Mouse (Mus musculus) midbrain, embryonic 15.5 days (tissue): ENCODE measurements around the gene Rab5c. TPM values are rescaled to one million over a fixed set of nuclear protein-coding genes. Genes with fewer than 3 reads are reported as not detected.

Experiments used
- ATAC-seq: fragments of 200-750 bp; cut with Nextera tagmentation; replicated peaks from 2 replicates; pipeline ENCODE4 v1.8.0; 2017; ENCODE audit warnings: moderate TSS enrichment
- H3K27ac ChIP-seq: fragments of 300-500 bp; sonication (generic); 2 replicates; pipeline ENCODE4 v1.5.1; 2015; ENCODE audit warnings: mild to moderate bottlenecking, inconsistent platforms
- H3K27me3 ChIP-seq: fragments of 300-500 bp; sonication (generic); replicated peaks from 2 replicates; pipeline ENCODE4 v1.6.1; 2015; ENCODE audit warnings: inconsistent platforms
- H3K36me3 ChIP-seq: fragments of 300-500 bp; sonication (generic); replicated peaks from 2 replicates; pipeline ENCODE4 v1.6.1; 2015; ENCODE audit warnings: inconsistent platforms
- H3K4me1 ChIP-seq: fragments of 300-500 bp; sonication (generic); 2 replicates; pipeline ENCODE4 v1.6.1; 2015; ENCODE audit warnings: inconsistent platforms
- H3K4me2 ChIP-seq: fragments of 300-500 bp; sonication (generic); 2 replicates; pipeline ENCODE4 v1.6.1; 2015; ENCODE audit warnings: inconsistent platforms, mild to moderate bottlenecking, moderate library complexity
- H3K4me3 ChIP-seq: fragments of 300-500 bp; sonication (generic); 2 replicates; pipeline ENCODE4 v1.5.1; 2015; ENCODE audit warnings: mild to moderate bottlenecking, inconsistent platforms
- H3K9ac ChIP-seq: fragments of 300-500 bp; sonication (generic); 2 replicates; pipeline ENCODE4 v1.6.1; 2015; ENCODE audit warnings: mild to moderate bottlenecking, inconsistent platforms
- H3K9me3 ChIP-seq: fragments of 300-500 bp; sonication (generic); 2 replicates; pipeline ENCODE4 v1.6.1; 2016; ENCODE audit warnings: inconsistent platforms
- WGBS: fragments of 180-500 bp; shearing (Covaris S2); methylation state at CpG from one replicate; pipeline ENCODE4 v1.1.7; 2015; ENCODE audit warnings: mixed read lengths; 5-methylcytosine and 5-hydroxymethylcytosine counted together
- polyA plus RNA-seq: library from polyadenylated mRNA; unstranded; fragments of >200 nt; fragmentation: Nextera tagmentation; extraction: Ambion mirVana; gene quantifications from 2 replicates; pipeline ENCODE4 v1.2.1, GENCODE M21; 2015

Gene Rab5c
- polyA plus RNA-seq, 1 experiment from 2014 or later, result 39.3 TPM

DNA sequence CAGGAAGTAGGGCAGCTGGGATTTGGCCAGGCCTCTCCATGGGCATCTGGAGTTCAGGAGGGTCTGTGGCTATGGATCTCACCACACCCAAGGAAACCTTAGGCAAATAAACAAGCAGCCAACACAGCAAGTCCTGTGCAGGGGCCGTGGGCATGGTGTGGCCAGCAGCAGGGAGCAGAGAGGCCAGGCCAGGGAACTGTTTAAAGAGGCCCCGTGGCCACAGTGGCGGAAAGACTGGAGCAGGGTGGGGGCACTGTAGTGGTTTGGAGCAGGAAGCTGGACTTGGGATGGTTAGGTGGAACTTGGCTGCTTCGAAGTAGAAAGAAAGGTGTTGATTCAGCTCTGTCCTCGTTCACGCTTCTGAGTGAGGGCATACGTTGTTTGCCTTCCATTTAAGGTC is 50.8 kb downstream of the Rab5c start:
- peaks cover 4% of the 10 kb centered on the region for H3K4me1 ChIP-seq
- H3K9me3 ChIP-seq, result no peaks in the 10 kb centered on the region
- no peak overlapping the region for H3K4me2 ChIP-seq
- H3K9ac ChIP-seq, result no peak overlapping the region
- no peak overlapping the region for H3K4me3 ChIP-seq
- WGBS, result 79% methylated on average over 7 of the region's 7 CpGs
- ATAC-seq, result no peak
- H3K27me3 ChIP-seq, result peaks cover 17% of the 10 kb centered on the region
- no peaks in the 10 kb centered on the region for H3K36me3 ChIP-seq
- no peak overlapping the region for H3K27ac ChIP-seq

GRCm38 (mm10) chr11:100685371-100685770 is 52.6 kb downstream of the Rab5c start:
- Histone ChIP-seq H3K9ac (no peak overlapping the region), H3K4me1 (no peaks in the 10 kb centered on the region), H3K36me3 (no peaks in the 10 kb centered on the region), H3K9me3 (no peaks in the 10 kb centered on the region), H3K27me3 (peaks cover 2% of the 10 kb centered on the region; the same call in 1 of the 2 replicates), H3K27ac (no peak overlapping the region), H3K4me3 (no peak overlapping the region), H3K4me2 (no peak overlapping the region)
- ATAC-seq, result no peak
- no CpG with 5 or more reads among the region's 3 CpGs for WGBS

DNA sequence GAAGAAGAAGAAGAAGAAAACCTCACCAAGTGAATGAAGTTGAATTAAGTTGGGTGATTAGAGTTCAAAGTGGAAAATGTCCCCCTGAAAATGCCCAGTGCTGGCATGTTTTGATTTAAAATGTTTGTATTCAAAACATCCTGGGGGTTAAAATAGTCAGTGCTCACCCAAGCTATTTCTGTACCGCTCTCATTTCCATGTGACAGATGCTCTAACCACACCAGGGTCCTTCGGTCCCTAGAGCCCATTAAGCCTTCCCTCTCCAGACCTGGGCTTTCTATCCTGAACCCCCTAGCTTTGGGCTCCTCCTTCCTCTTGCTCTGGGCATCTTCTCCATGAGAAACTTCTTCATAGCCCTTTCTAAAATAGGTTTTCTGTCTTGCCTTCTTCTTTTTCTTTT is 53.9 kb downstream of the Rab5c start:
- Histone ChIP-seq H3K4me3 (no peak overlapping the region), H3K27me3 (no peaks in the 10 kb centered on the region), H3K9me3 (no peaks in the 10 kb centered on the region), H3K9ac (no peak overlapping the region), H3K4me2 (no peak overlapping the region), H3K36me3 (no peaks in the 10 kb centered on the region), H3K4me1 (no peaks in the 10 kb centered on the region), H3K27ac (no peak overlapping the region)
- WGBS, result 85% methylated on average over 2 of the region's 2 CpGs
- no peak for ATAC-seq

DNA sequence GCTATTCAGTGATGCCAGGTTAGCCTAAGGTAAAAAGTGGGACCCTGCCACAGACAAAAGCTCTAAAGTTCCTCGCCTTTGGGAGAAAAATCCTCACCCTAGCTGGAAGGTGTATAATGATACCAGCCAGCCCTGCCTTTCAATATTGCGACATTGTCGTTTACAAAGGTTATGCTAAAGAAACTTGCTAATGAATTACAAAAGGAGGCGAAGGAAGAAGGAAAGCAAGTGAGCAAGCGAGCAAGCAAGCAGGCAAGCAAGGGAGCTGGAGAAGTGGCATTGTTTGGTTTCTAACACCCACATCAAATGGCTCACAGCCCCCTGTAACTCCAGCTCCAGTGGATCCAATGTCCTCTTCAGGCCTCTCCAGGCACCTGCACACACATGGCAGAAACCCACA is 55.5 kb downstream of the Rab5c start:
- Histone ChIP-seq H3K9me3 (no peaks in the 10 kb centered on the region), H3K27me3 (no peaks in the 10 kb centered on the region), H3K9ac (no peak overlapping the region), H3K36me3 (no peaks in the 10 kb centered on the region), H3K4me1 (no peaks in the 10 kb centered on the region), H3K27ac (no peak overlapping the region), H3K4me2 (no peak overlapping the region), H3K4me3 (no peak overlapping the region)
- no peak for ATAC-seq
- WGBS, result 72% methylated on average over 5 of the region's 5 CpGs

- Histone ChIP-seq H3K9ac (no peak overlapping the region), H3K4me1 (no peaks in the 10 kb centered on the region), H3K9me3 (no peaks in the 10 kb centered on the region), H3K4me3 (no peak overlapping the region), H3K27me3 (no peaks in the 10 kb centered on the region), H3K36me3 (no peaks in the 10 kb centered on the region), H3K27ac (no peak overlapping the region), H3K4me2 (no peak overlapping the region)
- WGBS, result 81% methylated on average over 5 of the region's 5 CpGs
- ATAC-seq, result no peak
Observed at GRCm38 (mm10) chr11:100681826-100682225, 56.2 kb downstream of the Rab5c start.

DNA sequence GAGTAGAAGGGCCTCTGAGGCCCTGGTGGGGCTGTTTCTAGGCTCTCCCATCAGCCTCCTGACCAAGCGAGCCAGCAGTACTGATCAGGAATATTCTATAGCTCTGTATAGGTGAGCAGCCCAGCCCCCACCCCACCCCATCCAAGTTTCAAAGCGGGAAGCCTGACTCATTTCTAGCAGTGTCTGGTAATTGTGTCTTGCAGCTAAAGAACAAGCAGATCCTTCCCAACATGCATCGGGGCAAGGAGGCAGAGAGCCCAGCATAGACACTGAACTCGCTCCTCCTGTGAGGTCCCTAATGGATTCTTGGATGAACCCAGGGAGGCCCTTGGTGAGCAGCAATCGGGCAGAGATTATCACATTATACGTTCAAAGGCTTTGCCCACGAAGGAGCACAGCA is 60.2 kb downstream of the Rab5c start:
- 52% methylated on average over 7 of the region's 7 CpGs for WGBS
- Histone ChIP-seq H3K4me1 (peaks cover 5% of the 10 kb centered on the region), H3K9ac (no peak overlapping the region), H3K4me2 (no peak overlapping the region), H3K27ac (no peak overlapping the region), H3K9me3 (no peaks in the 10 kb centered on the region), H3K36me3 (no peaks in the 10 kb centered on the region), H3K27me3 (no peaks in the 10 kb centered on the region), H3K4me3 (no peak overlapping the region)
- no peak for ATAC-seq

DNA sequence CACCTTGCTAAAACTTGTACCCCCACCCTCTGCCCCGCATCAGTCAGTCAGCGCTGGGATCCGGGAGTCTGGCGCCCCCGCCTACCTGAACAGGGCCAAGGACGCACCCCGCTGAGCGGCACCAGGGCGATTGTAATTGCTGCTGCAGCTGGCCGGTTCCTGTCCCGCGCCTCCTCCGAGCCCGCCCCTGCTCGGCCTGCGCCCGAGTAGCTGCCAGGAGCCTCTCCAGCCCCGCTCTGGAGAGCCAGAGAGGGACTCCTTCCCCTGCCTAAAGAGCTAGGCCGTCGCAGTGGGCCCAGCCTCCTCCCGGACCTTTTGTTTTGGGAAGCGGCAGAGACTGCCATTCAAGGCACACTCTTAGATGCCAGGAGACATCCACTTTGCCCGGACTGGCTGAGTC is 64.8 kb downstream of the Rab5c start:
- Histone ChIP-seq H3K27ac (no peak overlapping the region), H3K4me1 (peaks cover 6% of the 10 kb centered on the region), H3K36me3 (no peaks in the 10 kb centered on the region), H3K9me3 (no peaks in the 10 kb centered on the region), H3K27me3 (peaks cover 5% of the 10 kb centered on the region; the same call in 1 of the 2 replicates), H3K9ac (0 out of 2 replicates have a peak overlapping the region, but pooled peaks have one; percentile 9), H3K4me2 (peak overlapping the region; percentile 33), H3K4me3 (no peak overlapping the region)
- ATAC-seq, result no peak
- WGBS, result 2% methylated on average over 23 of the region's 23 CpGs

DNA sequence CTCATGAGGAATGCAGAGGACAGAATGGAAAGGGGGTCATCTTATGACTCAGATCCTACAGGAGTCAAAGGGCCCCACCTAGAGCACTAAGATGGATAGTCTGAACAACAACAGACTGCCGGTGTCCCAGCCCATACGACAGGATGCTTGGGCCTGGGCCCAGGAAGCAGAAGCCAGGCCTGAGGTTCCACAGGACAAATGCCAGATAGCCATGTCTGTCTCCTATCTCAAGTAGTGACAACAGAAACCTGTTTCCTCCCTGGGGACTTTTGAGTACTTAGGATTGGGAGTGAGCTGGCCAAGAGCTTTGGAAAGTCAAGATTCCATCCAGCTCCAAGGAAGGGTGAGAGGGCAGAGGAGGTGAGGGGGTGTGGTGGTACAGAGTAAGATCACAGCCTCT is 66.1 kb downstream of the Rab5c start:
- Histone ChIP-seq H3K27me3 (peaks cover 5% of the 10 kb centered on the region; the same call in 1 of the 2 replicates), H3K9me3 (no peaks in the 10 kb centered on the region), H3K4me3 (no peak overlapping the region), H3K4me1 (peaks cover 6% of the 10 kb centered on the region), H3K27ac (no peak overlapping the region), H3K9ac (no peak overlapping the region), H3K4me2 (no peak overlapping the region), H3K36me3 (no peaks in the 10 kb centered on the region)
- ATAC-seq, result no peak
- WGBS, result 77% methylated on average over 2 of the region's 2 CpGs

DNA sequence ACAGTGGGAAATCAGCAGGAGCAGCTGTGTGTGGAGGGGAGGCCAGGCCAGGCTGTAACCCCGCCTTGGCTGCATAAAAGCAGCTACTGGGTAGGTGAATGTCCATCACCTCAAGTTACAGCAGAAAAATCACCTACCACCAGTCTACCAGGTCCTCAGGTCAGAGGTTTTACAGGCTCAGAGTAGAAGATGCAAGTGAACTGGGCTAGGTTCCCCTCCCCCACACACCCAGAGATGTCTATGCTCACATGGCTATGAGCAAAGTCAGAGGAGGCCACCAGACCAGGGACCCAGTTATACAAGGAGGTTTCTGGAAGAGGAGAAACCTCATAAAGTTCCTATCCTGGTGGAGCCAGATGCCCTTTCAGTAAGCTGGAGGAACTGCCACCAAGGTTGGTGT is 67.0 kb downstream of the Rab5c start:
- Histone ChIP-seq H3K4me3 (no peak overlapping the region), H3K36me3 (no peaks in the 10 kb centered on the region), H3K4me1 (peaks cover 6% of the 10 kb centered on the region), H3K9me3 (no peaks in the 10 kb centered on the region), H3K27me3 (peaks cover 5% of the 10 kb centered on the region; the same call in 1 of the 2 replicates), H3K9ac (no peak overlapping the region), H3K4me2 (no peak overlapping the region), H3K27ac (no peak overlapping the region)
- 71% methylated on average over 1 of the region's 1 CpGs for WGBS
- ATAC-seq, result no peak

Other genes starting within 250 kb of the Rab5c start
- gene Acly, start 210.2 kb downstream of the Rab5c start, polyA plus RNA-seq, result 225 and 227 TPM in 2 replicates
- gene Ttc25, start 192.6 kb downstream of the Rab5c start, polyA plus RNA-seq, result 1.8 and 2.4 TPM in 2 replicates
- gene Cnp, start 163.3 kb downstream of the Rab5c start, polyA plus RNA-seq, result 38.3 and 40.0 TPM in 2 replicates
- gene Nkiras2, start 119.0 kb downstream of the Rab5c start, polyA plus RNA-seq, result 111 and 115 TPM in 2 replicates
- 298 and 326 TPM in 2 replicates for gene Dnajc7, start 118.0 kb downstream of the Rab5c start, polyA plus RNA-seq
- 0.70 and 0.99 TPM in 2 replicates for gene Zfp385c, start 45.8 kb downstream of the Rab5c start, polyA plus RNA-seq
- gene Dhx58, start 33.9 kb downstream of the Rab5c start, polyA plus RNA-seq, result 3.5 TPM in 2 replicates
- 67.2 and 70.2 TPM in 2 replicates for gene Kat2a, start 25.8 kb downstream of the Rab5c start, polyA plus RNA-seq
- gene Hspb9, start 24.4 kb downstream of the Rab5c start, polyA plus RNA-seq, result not detected in 2 replicates
- gene Kcnh4, start 21.7 kb upstream of the Rab5c start, polyA plus RNA-seq, result 10.9 and 13.6 TPM in 2 replicates
- 2.3 and 3.3 TPM in 2 replicates for gene Hcrt, start 24.7 kb upstream of the Rab5c start, polyA plus RNA-seq
- gene Ghdc, start 32.7 kb upstream of the Rab5c start, polyA plus RNA-seq, result 5.7 and 6.4 TPM in 2 replicates
- 20.4 and 20.5 TPM in 2 replicates for gene Stat5b, start 112.5 kb upstream of the Rab5c start, polyA plus RNA-seq
- gene Stat5a, start 121.1 kb upstream of the Rab5c start, polyA plus RNA-seq, result 1.7 and 2.3 TPM in 2 replicates
- 35.8 and 37.9 TPM in 2 replicates for gene Stat3, start 201.3 kb upstream of the Rab5c start, polyA plus RNA-seq
- gene Cavin1, start 232.7 kb upstream of the Rab5c start, polyA plus RNA-seq, result 47.9 and 50.8 TPM in 2 replicates